Mouse (Mus musculus) kidney, adult 18-20 months (tissue): ENCODE measurements around the gene Gm15737.

Experiments
- DNase-seq: peaks from one replicate; pipeline ENCODE4 v3.0.0; 2021

The Gm15737 gene

DNA sequence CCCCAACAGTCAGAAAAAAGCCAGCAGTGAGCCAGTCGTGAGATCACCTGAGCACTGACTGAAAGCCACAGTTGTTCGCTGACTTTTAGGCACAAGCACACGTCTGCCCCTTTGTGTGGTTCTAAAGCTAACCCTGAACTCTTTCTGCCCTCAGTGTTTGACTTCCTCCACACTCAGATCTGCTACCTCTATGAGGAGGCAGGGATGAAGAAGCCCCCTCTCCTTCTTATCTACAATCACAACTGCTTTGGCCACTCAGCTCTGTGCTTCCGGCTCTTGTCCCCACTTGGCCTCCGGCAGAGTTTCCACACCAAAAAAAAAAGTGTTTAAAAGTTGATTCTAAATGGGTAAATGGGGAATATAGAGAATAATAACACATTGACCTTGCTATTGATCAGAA, 7.0 kb downstream of the Gm15737 start:
- DNase-seq = no peak

DNA sequence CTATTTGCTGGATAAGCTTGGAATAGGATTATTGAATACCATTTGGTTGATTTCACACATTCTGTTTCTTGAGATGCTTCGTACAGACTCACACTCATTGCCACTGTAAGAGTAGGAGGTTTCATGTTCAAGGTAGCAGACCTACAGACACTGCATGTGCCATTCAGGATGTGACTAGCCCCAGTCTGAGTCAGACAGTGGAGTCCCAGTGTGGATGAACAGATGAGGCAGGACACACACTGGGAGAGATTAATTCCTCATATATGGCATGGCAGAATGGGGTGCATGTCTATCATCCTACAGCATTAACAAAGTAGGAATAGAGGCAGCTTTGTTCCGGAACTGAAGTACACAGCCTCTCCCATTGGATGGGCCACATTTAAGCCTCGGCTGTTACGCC, 8.1 kb downstream of the Gm15737 start:
- no peak for DNase-seq

DNA sequence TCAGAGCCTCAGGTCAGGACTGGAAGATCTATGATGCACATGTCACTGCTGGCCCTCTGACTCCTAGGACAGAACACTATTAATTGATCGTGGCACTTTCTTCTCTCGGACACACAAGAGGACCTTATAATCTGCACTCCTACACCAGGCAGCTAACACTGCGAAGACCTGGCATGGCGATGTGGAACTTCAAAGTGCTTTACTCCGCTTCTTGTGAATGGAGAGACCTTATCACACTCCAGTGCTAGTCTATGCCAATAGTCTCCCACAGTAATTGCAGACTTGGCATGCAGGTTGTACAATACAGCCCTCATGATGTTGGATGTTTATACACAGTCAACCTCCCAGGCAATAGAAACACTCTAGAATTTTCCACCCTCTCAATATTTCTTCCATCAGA, 9.6 kb downstream of the Gm15737 start:
- DNase-seq = no peak

DNA sequence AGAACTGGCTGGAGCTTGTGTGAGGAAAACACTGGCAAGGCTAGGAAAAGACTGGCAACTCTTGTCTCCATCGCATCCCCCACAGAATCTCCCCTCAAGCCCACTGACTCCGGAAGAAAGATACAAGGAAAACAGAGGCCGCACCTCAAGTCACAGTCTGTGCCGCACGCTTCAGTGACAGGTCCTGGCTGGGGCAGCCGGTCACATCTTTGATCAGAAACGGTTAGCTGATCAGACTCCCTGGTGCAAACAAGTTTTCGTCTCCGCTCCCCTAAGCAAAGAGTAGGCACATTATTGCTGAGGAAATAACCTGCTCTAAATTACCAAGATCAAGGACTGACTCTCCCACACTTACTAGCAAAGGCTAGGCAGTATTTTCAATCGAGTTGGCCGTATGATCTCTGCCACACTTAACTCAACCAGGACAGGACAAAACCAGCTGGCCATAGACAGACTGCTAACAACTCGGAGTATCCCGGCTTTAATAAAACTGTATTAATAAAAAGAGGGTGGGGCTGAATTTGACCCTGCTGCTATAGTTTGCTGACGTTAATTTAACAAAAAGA, 10.6 kb downstream of the Gm15737 start:
- no peak for DNase-seq

DNA sequence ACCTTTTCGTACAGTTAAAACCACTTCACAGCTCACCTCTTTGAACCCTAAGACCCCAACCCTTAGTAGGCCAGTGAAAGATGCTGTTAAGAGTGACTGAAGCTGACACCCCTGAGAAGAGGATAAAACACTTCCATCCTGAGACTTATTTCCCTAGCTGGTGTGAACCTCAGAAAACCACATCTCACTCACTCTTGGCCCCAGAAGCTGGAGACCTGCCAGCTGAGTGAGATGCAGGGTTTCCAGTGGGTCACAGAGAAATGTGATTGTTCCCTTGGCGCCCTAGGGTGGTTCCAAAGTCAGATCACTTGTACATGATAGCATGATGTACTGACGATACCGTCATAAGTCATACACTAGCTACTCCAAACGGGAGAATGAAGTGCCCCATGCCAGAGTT, 13.3 kb downstream of the Gm15737 start:
- DNase-seq = no peak

DNA sequence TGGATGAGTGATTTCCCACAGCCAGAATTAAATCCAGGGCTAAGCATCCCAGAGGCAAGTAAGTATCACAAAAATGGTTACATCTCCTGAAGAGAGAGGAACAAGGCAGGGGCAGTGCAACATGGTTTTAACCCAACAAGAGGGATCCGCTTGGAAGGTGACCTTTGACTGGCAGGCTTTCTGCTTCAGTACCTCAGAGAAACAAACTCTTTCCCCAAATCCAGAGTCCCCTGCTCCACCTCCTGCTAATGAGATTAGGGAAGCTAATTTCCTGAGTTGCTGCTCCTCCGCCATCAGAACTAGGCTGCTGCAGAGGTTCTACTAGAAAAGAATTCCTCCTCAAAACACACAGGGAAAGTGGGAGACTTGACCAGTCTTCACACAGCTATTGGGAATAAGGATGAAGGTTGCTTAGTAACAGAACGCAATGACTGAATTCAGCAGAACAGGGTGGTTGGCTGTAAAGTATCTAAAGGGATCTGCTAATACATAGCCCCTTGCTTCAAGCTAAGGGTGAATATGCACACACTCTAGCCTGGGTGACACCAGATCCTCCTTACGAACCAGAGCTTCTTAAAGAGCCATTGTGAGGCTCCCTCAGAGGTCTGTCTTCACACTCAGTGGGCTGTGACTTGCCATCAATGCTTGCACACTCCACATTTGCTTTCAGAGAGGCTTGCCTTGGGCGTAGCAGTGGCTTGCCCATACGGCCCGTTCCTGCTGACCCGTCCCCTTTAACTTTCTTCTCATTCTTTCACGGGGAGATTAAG, 14.2 kb downstream of the Gm15737 start:
- peak; percentile 22 for DNase-seq

DNA sequence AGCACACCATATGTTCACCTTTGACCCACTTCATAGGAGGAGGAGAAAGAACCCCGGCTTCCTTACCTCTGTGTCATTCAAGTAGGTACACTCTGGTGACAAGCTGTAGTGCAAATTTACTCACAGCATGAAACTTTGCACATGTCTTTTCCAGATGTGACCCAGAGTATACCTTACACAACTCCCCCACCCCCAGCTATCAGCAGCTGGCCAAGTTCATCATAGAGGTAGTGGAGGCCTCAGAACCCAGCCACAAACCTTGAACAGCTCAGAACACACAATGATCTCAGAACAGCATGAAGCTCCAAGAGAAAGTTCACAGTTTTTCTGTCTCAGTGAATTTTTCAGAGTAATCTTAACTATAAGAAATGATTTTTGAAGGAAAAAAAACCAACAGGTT, 22.4 kb downstream of the Gm15737 start:
- no peak for DNase-seq

DNA sequence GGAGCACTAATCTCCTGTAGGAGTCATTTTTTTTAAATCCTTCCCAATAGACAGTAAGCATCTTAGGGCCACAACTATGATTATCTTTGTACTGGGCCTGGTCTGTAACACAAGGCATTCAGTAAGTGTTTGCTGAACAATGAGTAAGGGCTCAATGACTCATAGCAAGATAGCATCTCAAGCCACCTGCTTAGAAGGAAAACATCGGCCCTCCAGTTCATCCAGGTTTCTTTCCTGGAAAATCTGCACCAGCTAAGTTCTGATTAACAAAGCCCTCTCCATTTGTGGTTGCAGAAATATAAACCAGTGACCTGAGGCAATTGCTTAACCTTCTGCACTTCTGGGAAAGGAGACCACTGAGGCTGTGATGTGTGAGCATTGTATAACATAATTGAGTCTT, 34.9 kb downstream of the Gm15737 start:
- DNase-seq = no peak

DNA sequence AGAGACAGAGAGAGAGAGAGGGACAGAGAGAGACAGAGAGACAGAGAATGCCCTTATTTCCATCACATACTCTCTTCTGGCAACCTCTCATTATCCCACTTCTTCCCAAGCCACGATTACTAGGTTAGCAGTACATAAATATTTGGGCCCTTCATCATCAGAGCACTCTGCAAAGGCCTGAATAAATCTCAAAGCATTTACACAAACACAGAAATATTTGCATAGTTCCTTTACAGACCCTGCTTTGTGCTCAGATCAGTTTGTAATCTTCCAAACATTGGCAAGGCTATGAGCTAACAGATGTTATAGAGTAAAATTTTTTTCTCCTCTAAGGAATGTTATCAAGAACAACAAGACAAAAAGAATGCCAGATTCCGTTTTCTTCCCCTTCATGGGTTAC, 35.3 kb downstream of the Gm15737 start:
- DNase-seq = no peak

DNA sequence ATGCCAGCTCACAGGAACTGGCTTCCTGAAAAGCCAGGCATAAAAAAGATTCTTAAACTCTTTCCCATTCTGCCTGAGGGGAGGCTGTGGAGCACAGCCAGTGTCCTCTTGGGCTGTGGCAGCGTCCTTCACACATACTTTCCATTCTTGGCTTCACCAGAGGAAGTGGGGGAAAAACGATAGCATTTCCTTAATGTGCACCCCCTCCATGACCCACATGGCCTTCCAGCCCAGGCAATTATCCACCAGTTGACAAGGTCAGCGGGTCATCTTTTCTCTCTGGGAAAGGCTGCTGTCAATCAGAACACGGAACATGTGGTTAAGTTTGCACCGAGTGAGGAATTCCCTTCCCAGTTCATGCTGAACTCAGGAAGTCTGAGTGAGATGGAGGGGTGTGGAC, 36.8 kb downstream of the Gm15737 start:
- peak; percentile 47 for DNase-seq

DNA sequence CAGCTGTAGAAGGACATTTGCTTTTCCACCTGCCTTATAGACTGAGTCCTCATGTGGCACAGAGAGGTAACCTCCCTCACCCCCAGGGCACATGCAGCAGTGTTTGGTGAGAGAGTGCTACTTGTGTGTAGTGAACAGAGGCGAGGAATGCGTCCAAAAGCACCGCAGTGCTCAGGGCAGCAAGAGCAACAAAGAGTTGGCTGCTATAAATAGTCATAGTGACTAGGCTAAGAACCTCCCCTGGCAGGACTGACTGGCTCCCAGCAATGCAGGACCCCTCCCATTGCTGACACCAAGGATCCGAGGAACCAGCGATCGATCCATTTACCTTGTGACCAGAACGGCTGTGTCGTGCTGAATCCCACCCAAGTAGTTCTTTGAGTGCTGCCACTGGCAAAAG, 40.2 kb downstream of the Gm15737 start:
- DNase-seq = no peak

DNA sequence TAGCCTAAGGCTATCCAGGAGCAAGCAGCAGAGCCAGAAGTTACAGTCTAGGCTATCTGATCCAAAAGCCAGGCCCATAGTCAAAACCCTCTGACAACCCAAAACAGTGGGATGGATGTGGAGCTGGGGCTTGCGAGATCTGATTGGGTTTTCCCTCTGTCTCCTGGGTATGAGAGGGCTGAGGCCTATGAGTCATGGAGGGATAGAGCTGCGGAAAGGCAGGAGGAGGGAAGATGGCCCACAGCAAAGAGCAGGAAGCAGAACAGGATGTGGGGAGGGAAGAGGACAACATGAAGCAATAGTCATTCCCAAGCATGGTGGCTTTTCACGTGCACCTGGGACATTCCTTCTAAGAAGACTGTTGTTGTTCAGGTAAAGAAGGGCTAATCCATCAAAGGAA, 41.5 kb downstream of the Gm15737 start:
- no peak for DNase-seq

DNA sequence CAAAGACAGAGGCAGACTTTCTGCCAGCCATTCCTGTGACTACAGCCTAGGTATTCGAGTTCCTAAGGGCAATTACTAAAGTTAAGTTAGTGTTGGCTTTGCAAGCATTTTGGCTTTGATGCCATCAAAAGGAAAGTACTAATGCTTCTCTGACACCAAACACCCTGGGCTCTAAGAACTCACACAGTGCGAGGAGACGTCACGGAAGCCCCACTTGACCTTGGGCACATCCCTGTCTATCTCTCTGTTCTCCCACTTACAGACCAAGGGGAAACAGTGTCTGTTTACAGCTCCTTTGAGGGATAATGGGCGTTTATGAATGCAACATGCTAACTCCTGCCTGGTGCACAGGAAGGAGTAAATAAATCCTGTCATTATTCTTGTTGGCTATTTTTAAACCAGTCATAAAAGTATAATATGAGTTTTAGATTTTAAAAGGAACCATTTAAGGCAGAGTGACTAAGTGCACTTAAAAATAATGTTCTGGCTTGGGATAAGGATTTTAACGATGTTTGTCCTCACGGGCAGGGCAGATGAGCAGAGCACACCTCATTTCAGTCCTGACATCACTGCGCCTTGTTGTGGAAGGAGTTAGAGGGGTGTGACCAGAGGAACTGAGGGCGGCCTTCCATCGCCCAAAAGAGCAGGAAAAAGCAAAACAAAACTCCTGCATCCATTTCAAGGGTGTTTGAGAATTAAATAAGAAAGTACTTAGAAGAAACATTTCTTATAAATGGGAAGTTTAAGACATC, 52.0 kb downstream of the Gm15737 start:
- peak; percentile 32 for DNase-seq

DNA sequence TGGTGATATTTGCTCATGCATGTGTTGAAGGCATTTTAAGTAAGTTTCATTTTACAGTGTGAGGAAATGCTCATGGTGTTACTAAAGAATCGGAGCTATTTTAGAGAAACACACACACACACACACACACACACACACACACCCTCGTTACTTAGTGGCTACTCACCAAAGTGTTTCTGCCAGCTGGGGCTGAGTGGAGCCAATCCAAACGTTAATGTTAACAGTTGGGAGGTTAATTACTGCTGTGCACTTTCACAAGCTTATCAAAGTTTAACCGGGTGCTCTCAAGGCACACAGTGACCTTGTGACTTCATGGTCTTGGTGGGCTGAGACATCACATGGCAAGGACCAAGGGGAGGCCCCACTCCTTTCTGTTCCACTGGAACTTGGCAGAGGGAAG, 52.7 kb downstream of the Gm15737 start:
- peak; percentile 68 for DNase-seq

DNA sequence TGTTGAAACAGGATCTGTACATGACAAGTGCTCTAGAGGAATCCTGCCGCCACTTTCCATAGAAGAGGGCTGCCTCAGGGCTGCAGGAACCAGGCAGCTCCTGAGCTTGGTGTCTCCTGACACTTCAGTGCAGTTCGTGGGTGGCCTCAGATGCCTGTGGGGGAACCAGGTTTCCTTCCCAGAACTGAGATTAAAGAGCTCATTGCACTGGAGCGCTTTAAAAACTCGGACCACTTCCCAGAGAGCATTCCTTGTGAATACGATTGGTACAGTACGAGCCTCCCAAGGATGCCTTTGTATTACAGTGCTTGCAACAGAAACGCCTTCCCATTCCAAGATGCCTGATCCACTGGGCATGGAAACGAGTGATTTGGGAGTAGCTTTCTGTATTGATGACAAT, 55.4 kb downstream of the Gm15737 start:
- DNase-seq = no peak

DNA sequence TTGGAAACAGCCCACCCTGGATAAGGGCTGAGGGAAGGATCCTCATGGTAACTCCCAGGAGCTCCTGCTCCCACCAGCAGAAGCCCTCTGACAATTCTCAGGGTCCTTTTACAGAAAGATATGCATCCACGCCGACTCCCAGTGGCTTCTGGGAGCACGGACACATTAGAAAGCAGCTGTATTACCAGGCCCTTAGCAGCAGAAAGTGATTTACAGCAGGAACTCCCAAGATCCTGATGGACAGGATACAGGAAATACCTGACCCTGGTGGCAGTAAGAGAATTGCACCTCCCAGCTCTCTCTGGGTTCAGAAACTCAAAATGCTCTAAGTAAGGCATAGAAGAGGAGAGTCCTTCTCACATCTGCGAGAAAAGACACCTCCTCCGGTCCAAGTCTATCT, 59.1 kb downstream of the Gm15737 start:
- no peak for DNase-seq
